Mouse (Mus musculus): Measurements from ENCODE around the gene Kptn.

Gene Kptn

DNA sequence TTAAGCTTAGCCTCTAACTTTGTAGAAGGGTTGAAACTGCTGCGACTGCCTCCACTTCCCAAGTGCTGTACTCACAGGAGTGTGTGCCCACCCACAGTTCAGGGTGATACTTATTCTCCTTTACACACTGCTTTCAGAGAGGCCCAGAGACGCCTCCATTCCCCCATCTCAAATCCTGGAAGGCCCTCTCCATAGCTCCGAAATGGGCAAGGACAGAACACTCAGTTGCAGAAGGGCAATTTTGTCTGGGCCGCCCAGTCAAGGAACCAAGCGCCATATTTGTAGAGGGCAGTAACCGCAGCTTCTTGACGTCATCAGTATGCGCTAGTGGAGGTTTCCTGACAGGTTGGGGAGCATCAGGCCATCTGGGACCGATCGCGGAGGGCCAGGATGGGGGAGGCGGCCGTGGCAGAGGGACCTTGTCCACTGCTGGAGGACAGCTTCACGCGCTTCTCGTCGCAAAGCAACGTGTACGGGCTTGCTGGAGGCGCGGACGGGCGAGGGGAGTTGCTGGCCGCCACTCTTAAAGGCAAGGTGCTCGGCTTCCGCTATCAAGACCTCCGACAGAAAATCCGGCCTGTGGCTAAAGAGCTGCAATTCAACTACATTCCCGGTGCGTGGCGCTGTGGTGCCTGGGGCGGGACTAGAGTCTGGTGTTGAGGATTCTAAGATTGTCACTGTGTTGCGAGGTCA, at the start of gene Kptn:
Gene Kptn (plus strand): TSS at position 327 of the 693 bp plus-strand sequence.
- DNase-seq = peak; percentile 84 to 87

DNA sequence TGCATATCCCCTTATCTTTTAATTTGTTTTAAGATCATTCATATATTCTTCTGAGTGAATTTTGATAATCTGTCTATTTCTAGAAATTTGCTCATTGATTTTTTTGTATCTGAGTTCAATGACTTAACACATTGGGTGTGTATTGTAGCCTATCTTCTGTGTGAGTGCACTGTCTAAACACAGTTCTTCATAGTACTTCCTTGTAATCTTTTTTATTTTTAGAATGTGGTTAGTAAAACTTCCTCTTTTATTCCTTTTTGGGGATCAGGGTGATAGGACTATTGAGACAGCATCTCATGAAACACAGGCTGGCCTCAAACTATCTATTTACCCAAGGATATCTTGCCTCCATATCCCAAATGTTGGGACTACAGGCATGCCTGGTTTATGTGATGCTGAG, 48.8 kb upstream of the Kptn start:
- DNase-seq = no peak

DNA sequence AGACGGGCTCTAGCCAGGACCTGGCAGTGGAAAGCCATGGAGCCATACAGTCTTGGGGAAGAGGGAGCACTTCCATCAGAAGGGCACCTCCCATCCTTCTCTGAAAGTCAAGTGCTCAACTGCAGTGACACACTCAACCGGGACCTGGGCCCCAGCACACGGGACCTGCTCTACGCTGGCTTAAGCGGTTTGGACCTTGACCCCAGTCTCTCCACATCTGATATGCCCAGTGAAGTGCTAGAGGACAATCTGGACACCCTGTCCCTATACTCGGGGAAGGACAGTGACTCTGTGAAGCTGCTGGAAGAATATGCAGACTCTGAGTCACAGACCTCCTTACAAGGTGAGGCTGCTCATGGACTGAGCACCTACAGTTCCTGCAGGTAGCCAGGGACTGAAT, 47.8 kb upstream of the Kptn start:
- DNase-seq = no peak

DNA sequence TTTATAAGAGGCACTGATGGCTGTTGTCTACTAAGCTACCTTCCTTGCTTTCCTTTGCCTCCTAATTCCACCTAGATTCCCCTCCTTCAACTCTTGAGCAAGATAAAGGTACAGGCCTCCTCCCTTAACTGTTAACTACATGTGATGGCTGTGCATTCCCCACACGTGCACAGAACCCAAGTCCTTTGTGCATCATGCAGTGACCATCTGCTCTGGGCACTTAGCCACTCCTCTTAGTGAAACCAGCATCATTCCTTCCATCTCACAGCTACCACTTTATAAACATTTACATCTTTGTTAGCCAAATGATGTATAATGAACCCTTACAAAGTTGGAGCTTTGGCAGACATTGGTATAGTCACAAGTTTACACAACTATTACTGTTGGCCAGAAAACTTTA, 39.7 kb upstream of the Kptn start:
- DNase-seq = no peak

DNA sequence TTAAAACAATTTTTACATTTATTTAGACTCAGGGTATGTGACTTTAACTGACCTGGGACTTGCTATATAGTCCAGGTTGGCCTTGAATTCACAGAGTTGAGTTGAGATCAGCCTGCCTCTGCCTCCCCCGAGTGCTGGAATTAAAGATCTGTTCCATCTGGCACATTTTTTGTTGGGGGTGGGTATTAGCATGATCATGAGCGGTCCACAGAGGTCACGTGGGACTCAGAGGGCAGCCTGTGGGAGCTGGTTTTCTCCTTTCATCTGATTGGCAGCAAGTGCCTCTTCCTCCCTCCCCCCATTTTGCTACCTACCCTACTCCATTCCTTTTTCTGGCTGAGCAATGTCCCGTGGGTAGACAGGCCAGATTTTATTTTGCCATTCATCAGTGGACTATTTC, 39.1 kb upstream of the Kptn start:
- DNase-seq = no peak

GRCm38 (mm10) chr7:16083361-16083760, 36.3 kb upstream of the Kptn start:
- DNase-seq = no peak

GRCm38 (mm10) chr7:16087587-16087986, 32.1 kb upstream of the Kptn start:
- no peak for DNase-seq

GRCm38 (mm10) chr7:16094592-16094991, 25.1 kb upstream of the Kptn start:
- no peak for DNase-seq

DNA sequence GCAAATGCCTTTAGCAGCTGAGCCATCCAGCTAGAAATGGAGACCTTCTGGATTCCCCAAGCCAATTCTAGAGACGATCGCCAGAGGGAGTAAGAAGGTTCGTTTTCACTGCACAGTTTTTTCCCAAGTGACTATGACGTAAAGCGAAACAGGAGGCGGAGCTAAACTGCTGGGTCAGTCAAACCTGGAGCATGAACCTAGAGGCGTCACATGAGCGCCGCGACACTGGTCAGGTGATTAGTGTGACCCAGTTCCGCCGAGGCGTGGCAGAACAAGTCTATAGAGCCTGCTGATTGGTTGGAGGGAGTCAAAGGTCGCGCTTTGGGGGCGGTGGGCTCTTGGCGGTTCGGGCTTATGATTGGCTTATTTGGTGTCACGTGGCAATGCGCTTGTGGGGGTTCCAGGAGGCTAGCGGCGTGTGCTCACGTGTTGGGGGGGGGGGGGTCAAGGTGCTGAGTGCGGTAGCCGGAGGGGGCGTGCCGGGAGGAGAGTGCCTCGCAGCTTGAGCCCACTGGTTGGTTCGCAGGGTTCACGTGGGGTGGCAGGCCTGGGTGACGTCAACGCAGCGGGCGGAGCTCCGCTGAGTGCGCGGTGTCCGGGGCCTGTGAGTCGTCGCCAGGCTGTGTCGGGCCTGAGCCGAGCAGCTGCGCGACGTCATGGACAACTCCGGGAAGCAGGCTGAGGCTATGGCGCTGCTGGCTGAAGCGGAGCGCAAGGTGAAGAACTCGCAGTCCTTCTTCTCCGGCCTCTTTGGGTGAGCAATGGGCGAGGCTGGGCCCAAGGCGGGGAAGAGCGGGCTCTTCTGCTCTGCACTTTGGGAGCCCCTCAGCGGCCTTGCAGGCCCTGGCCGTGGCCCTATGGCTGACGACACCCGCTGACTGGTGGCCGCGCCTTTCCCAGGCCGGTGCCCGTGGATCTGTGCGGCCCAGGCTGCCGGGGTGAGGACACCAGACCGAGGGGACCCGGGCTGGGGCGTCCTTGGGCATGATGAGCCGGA, 21.4 kb upstream of the Kptn start, which contains the start of gene Napa:
Gene Napa (plus strand): TSS at position 438 of the 997 bp plus-strand sequence.
- DNase-seq = peak; percentile 96 to 99

DNA sequence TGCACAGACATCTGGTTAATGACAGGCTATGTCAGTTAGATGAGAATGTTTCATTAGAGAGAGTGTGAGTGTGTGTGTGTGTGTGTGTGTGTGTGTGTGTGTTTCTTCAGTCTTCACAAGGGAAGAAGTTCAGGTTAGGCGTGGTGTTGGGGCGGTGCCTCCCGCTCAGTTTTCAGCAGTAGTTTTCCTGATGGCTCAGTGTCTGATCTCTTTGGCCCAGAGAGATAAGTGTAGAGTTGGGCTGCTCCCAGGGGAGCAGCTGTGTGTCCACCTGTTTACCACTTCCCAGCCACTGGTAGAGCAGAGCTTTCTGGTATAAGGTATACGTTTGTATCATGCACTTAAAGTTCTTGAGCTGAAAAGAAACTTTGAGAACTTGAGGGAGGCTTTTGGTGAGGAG, 19.8 kb upstream of the Kptn start:
- DNase-seq = no peak

GRCm38 (mm10) chr7:16101081-16101480, 18.6 kb upstream of the Kptn start:
- DNase-seq = no peak

GRCm38 (mm10) chr7:16101726-16102475, 17.8 kb upstream of the Kptn start:
- DNase-seq = no peak

GRCm38 (mm10) chr7:16102686-16103226, 16.9 kb upstream of the Kptn start:
- no peak for DNase-seq

- no peak for DNase-seq
These were observed 15.9 kb upstream of the Kptn start for GRCm38 (mm10) chr7:16103760-16104159.

- DNase-seq = no peak
These were observed 14.9 kb upstream of the Kptn start for GRCm38 (mm10) chr7:16104611-16105388.

DNA sequence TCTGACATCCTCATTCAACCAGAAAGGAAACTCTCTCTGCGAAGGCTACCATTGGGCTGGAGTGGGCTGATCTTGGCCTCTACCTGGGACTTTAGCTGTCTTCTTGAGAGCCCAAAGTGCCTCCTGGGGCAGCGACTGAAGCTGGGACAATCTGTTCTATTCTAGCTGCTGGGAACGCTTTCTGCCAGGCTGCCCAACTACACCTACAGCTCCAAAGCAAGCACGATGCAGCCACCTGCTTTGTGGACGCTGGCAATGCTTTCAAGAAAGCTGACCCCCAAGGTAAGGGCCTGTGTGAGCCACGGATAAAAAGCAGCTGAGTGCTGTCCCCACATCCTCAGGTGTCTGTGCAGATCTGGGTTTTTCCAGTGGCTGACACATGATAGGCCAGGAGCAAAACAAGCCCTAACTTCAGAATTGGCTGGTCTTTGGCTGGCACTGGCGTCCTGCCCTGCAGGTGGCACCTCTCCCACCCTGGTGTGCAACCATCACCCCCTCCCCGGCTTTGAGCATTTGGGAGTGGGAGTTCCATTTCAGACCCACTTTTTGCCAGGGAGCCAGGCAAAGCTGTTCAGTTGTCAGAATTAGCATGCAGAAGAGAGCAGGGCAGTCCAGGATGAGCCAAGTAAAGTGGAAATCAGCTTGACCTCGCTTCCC, 10.7 kb upstream of the Kptn start:
- DNase-seq = no peak

- DNase-seq = no peak
These were observed 9.5 kb upstream of the Kptn start for GRCm38 (mm10) chr7:16110158-16110557.

DNA sequence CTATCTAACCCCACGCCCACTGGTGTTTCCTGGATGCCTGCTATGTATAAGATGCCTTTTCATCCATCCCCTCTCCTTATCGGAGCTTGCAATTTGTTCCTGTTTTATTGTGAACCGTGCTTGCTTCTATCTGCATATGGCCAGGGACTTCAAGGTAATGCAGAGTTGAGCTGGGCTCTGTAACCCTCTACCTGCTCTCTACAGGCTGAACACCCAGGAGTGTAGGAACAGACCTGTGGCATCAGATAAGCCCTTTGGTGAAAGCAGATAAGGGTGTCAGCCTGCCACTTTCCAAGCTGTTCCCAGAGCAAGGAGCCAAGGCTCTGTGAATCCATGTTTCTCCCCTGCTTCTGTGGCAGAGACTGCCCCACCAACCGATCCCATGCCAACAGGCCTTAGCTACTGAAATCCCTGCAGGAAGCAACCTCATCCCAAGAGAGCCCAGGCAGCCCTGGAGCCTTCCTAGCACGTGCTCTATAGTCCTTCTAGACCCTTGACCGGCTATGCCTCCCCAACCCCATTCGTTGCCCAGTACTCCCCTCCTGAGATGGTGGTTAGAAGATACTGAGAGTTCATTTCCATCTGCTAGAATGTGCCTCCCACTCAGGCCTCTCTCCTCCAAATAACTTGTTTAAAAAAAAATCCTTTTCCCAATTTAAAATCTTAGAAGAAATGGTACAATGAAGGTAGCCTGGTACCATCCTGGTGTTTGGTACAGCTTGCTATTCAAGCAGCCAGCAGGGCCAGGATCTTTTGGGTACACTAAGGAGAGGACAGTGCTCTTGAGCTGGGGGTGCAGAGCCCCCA, 8.2 kb upstream of the Kptn start:
- DNase-seq = no peak

- no peak for DNase-seq
These were observed 3.3 kb upstream of the Kptn start for GRCm38 (mm10) chr7:16116418-16116817.

DNA sequence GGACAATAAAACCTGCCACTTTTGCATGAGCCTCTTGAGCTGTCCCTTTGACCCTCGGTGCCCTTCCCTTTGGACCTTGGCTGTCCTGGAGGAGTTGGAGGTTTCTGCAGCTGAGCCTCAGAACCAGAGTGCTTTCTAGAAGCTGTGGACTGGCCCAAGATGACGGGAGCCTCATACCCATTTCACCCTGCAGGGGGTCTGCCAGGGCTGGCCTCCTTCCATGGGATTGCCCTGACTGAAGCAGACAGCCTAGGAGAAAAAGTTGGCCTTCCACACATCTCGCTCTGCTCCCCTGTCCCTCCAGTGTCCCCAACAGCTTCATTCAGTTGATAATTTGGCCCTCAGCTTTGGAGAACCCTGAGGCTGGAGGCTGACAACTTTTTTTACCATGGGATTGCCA, 2.6 kb upstream of the Kptn start:
- no peak for DNase-seq

GRCm38 (mm10) chr7:16120262-16120600, 536 bp downstream of the Kptn start:
- no peak for DNase-seq

All from thymus, postnatal 36 days (tissue).